In the genomic region with DNA sequence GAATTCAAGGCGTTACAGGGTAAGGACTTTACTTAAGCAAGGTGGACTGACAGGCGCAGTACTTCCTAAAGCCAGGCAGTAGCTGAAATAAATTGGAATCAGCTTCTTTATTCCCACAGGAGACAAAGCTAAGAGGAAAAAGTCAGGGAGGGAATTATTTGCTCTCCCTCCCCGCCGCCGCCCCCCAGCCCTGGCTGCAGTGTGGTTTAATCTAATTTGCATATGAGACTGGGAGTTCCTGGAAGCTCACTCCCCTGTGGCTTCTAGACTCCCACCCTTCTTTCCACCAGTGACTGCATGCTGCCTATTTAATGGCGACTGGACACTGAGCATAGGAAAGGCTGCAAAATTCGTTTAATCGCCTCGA, we compare ENCODE assay signal across 8 mouse cellular contexts.
DNase-seq lines count a peak whose midpoint lies in the region; ATAC-seq and TF ChIP-seq lines count a peak whose summit lies in the region.

No protein-coding gene starts in this region.

- TF ChIP-seq CTCF in left cerebral cortex, adult 2 months (IDR thresholded peaks at IDR 0.05), result no peak

- intact Hi-C loops in left cerebral cortex, adult 2 months (cut with DNase I), result loop anchor here (5.0 kb wide), 1 partner anchor 705 kb away; no protein-coding TSS in a partner anchor

- peak overlapping the region; percentile 40 for H3K4me2 ChIP-seq in embryonic facial prominence, embryonic 12.5 days (replicated peaks)
- H3K4me2 ChIP-seq in heart, embryonic 14.5 days (ENCODE audit: low read length), result peak overlapping the region; percentile 55
- H3K4me2 ChIP-seq in lung, embryonic 15.5 days, result peak overlapping the region; percentile 49

- WGBS in embryonic facial prominence, embryonic 12.5 days, result 27% methylated on average over 9 of the region's 9 CpGs
- WGBS in heart, embryonic 14.5 days, result 42% methylated on average over 9 of the region's 9 CpGs
- 43% methylated on average over 9 of the region's 9 CpGs for whole genome bisulfite sequencing in lung, embryonic 15.5 days

- peak overlapping the region; percentile 29 for H3K4me3 ChIP-seq in left cerebral cortex, adult 2 months
- peak overlapping the region; percentile 16; the same call in 1 of the 2 replicates for H3K4me3 ChIP-seq in embryonic facial prominence, embryonic 12.5 days
- H3K4me3 ChIP-seq in heart, embryonic 14.5 days (ENCODE audit: control insufficient read depth in 1 of 2, insufficient read depth in 1 of 2, low read depth in 1 of 2, low read length in 2 of 2), result peak overlapping the region; percentile 6 to 22; a peak in 2 of 4 replicates
- H3K4me3 ChIP-seq in lung, embryonic 15.5 days, result peak overlapping the region; percentile 28

- H3K9ac ChIP-seq in embryonic facial prominence, embryonic 12.5 days, result no peak overlapping the region
- no peak overlapping the region for H3K9ac ChIP-seq in heart, embryonic 14.5 days (ENCODE audit: low read length)
- peak overlapping the region; percentile 9; the same call in 1 of the 2 replicates for H3K9ac ChIP-seq in lung, embryonic 15.5 days

- H3K4me1 ChIP-seq in embryonic facial prominence, embryonic 12.5 days, result peaks cover 12% of the 10 kb centered on the region; the same call in 1 of the 2 replicates
- H3K4me1 ChIP-seq in heart, embryonic 14.5 days (ENCODE audit: control insufficient read depth in 2 of 2, insufficient read depth in 2 of 2, low read length in 2 of 2), result peaks cover 2 to 3% of the 10 kb centered on the region in 2 experiments; a peak in 2 of 4 replicates
- peaks cover 11% of the 10 kb centered on the region; the same call in 1 of the 2 replicates for H3K4me1 ChIP-seq in lung, embryonic 15.5 days

- no peaks in the 10 kb centered on the region for H3K36me3 ChIP-seq in embryonic facial prominence, embryonic 12.5 days
- H3K36me3 ChIP-seq in heart, embryonic 14.5 days (ENCODE audit: control insufficient read depth, insufficient read depth, low read length), result no peaks in the 10 kb centered on the region
- H3K36me3 ChIP-seq in lung, embryonic 15.5 days, result no peaks in the 10 kb centered on the region

- no peak overlapping the region for H3K27ac ChIP-seq in left cerebral cortex, adult 2 months
- H3K27ac ChIP-seq in embryonic facial prominence, embryonic 12.5 days, result no peak overlapping the region
- peak overlapping the region in 1 of 2 experiments; percentile 47; a peak in 1 of 4 replicates for H3K27ac ChIP-seq in heart, embryonic 14.5 days (replicated peaks in 1 of 2; ENCODE audit: control insufficient read depth in 1 of 2, insufficient read depth in 1 of 2, low read depth in 2 of 2, low read length in 2 of 2)
- H3K27ac ChIP-seq in lung, embryonic 15.5 days, result peak overlapping the region; percentile 80

- no peaks in the 10 kb centered on the region for H3K9me3 ChIP-seq in embryonic facial prominence, embryonic 12.5 days
- no peaks in the 10 kb centered on the region for H3K9me3 ChIP-seq in heart, embryonic 14.5 days (ENCODE audit: control insufficient read depth, low read length)
- H3K9me3 ChIP-seq in lung, embryonic 15.5 days, result no peaks in the 10 kb centered on the region

- no peak for ATAC-seq in embryonic facial prominence, embryonic 12.5 days (ENCODE audit: insufficient number of reproducible peaks, insufficient read depth, low FRiP score, low TSS enrichment)
- no peak for ATAC-seq in heart, embryonic 14.5 days (ENCODE audit: insufficient number of reproducible peaks, insufficient read depth, low FRiP score, low read depth)
- ATAC-seq in lung, embryonic 15.5 days (ENCODE audit: borderline replicate concordance, extremely low read depth, low FRiP score, low TSS enrichment), result peak; percentile 70; the same call in 1 of the 2 replicates

- no peak for DNase-seq in left cerebral cortex, adult 2 months (ENCODE audit: extremely low spot score in 1 of 2, low spot score in 2 of 2)
- DNase-seq in left cerebral cortex, adult 11 months (ENCODE audit: low spot score), result no peak
- DNase-seq in spleen, postnatal 10 days (ENCODE audit: low spot score in 2 of 2), result no peak
- no peak for DNase-seq in frontal cortex, postnatal 14 days (ENCODE audit: low spot score in 2 of 2)
- DNase-seq in layer of hippocampus, postnatal 25 days (ENCODE audit: extremely low spot score in 1 of 2, low spot score in 1 of 2), result no peak

- no peaks in the 10 kb centered on the region for H3K27me3 ChIP-seq in embryonic facial prominence, embryonic 12.5 days
- no peaks in the 10 kb centered on the region for H3K27me3 ChIP-seq in heart, embryonic 14.5 days (ENCODE audit: control insufficient read depth, insufficient read depth, low read length)
- no peaks in the 10 kb centered on the region for H3K27me3 ChIP-seq in lung, embryonic 15.5 days
